Mouse (Mus musculus) kidney, adult 2 months (tissue): ENCODE measurements around the gene Zfr2.

Experiments
- CTCF ChIP-seq: fragments of 200-500 bp; conservative IDR thresholded peaks from 2 replicates; pipeline ENCODE4 v1.5.1; 2011; ENCODE audit warnings: low read depth, mild to moderate bottlenecking, control low read depth, low read length, moderate library complexity, mixed read lengths; ENCODE audit not compliant: insufficient read depth, insufficient read length
- POLR2A ChIP-seq: fragments of 200-500 bp; IDR thresholded peaks from one replicate; pipeline ENCODE4 v1.6.1; 2011; ENCODE audit warnings: low read depth, low read length, control low read depth

GRCm38 (mm10) chr10:81272356-81272755, 39.4 kb downstream of the Zfr2 start:
- TF ChIP-seq CTCF (no peak), POLR2A (no peak)
